8 mouse cellular contexts compared by ENCODE assay signal in the genomic region with DNA sequence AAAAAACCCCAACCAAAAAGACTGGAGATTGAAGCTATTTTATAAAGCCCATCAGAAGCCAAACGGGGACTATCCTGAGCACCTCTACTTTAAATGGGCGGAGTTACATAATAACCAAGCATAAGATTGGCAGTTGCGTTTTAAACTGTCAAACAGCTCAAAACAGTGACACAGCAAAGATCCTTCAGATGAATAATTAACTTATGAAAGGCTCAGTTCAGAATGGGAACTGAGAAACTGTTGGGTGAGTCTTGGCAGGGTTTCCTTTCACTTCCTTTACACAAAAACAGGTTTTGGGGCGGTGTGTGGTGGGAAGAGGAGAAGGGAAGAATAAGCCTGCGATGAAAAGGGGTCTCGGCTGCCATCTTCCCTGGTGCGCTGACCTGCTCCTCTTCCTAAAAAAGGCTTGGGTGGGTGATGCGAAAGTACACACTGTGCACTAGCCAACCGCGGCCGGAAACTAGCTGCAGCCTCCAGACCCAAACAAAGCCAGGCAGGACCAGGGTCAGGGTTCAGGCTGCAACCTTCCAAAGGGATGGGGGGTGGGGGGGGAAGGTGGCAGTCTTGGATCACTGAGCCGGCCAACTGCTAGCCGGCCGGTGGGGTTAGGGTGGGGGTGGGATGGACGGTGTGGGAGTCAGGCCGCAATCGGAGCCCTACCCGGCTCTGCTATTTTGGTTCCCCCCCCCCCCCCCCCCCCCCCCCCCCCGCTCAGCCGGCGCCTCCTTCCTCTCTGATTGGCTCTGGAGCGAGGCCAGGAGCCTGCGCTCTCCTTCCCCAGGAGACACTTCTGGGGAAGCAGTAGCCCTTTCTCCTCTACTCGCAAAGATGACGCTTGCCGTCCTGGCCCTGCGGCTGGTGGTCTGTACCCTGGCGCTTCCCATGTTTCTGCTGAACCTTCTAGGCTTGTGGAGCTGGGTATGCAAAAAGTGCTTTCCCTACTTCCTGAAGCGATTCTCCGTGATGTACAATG. TPM values are rescaled to one million over a fixed set of nuclear protein-coding genes. Genes with fewer than 3 reads are reported as not detected.
DNase-seq lines count a peak whose midpoint lies in the region; ATAC-seq lines count a peak whose summit lies in the region.

A gene (plus strand): TSS at position 122 of the 973 bp plus-strand sequence.

- DNase-seq in Muller cell, postnatal 12 days (ENCODE audit: inconsistent ontology term): peak; percentile 82
- peak; percentile 88 for DNase-seq in cerebellum, adult 9-11 months
- peak; percentile 63 to 86 for DNase-seq in frontal cortex, adult 2 months (ENCODE audit: extremely low spot score in 1 of 2, low spot score in 1 of 2)
- DNase-seq in hindbrain, embryonic 10.5 days (ENCODE audit: low spot score): peak; percentile 83
- DNase-seq in layer of hippocampus, adult 9-11 months: peak; percentile 87
- DNase-seq in ovary, adult 18-20 months (ENCODE audit: low spot score): peak; percentile 77
- DNase-seq in thymus, postnatal 0 days (ENCODE audit: low spot score): peak; percentile 71

- H3K4me1 ChIP-seq in hindbrain, embryonic 10.5 days (replicated peaks): peaks cover 32% of the 10 kb centered on the region
- H3K4me1 ChIP-seq in lung, embryonic 16.5 days (replicated peaks; ENCODE audit: control insufficient read depth, insufficient read depth, low read length): no peaks in the 10 kb centered on the region; the same call in 1 of the 2 replicates

- no peaks in the 10 kb centered on the region for H3K27me3 ChIP-seq in hindbrain, embryonic 10.5 days (ENCODE audit: insufficient read depth, poor library complexity, severe bottlenecking)
- H3K27me3 ChIP-seq in lung, embryonic 16.5 days (ENCODE audit: control insufficient read depth, insufficient read depth, low read depth, low read length): no peaks in the 10 kb centered on the region

- H3K27ac ChIP-seq in hindbrain, embryonic 10.5 days: peak within 1 kb of the TSS; percentile 88
- H3K27ac ChIP-seq in lung, embryonic 16.5 days (ENCODE audit: low read length): peak within 1 kb of the TSS; percentile 98

- H3K4me2 ChIP-seq in lung, embryonic 16.5 days (ENCODE audit: low read depth, low read length): peak within 1 kb of the TSS; percentile 84

- ATAC-seq in lung, embryonic 16.5 days (ENCODE audit: low read depth): peak; percentile 77

- no peaks in the 10 kb centered on the region for H3K36me3 ChIP-seq in hindbrain, embryonic 10.5 days
- H3K36me3 ChIP-seq in lung, embryonic 16.5 days (ENCODE audit: control insufficient read depth, insufficient read depth, low read length): no peaks in the 10 kb centered on the region

- no peaks in the 10 kb centered on the region for H3K9me3 ChIP-seq in hindbrain, embryonic 10.5 days
- H3K9me3 ChIP-seq in lung, embryonic 16.5 days (ENCODE audit: control insufficient read depth, low read length): no peaks in the 10 kb centered on the region

- H3K4me3 ChIP-seq in hindbrain, embryonic 10.5 days: peak within 1 kb of the TSS; percentile 60
- H3K4me3 ChIP-seq in lung, embryonic 16.5 days (ENCODE audit: low read length): peak within 1 kb of the TSS; percentile 62

- peak within 1 kb of the TSS; percentile 70 for H3K9ac ChIP-seq in lung, embryonic 16.5 days (ENCODE audit: low read length)

- 4% methylated on average over 22 of the region's 30 CpGs for WGBS in hindbrain, embryonic 10.5 days
- WGBS in lung, embryonic 16.5 days: 1% methylated on average over 25 of the region's 30 CpGs

RNA-seq across cellular contexts. Expression of the gene that starts here (rescaled TPM):
- polyA plus RNA-seq in frontal cortex, adult 2 months (2012; rRNA removed): 26.3 and 29.0 TPM in 2 replicates
- polyA plus RNA-seq in hindbrain, embryonic 10.5 days (2016; fragmentation: Nextera tagmentation; extraction: Ambion mirVana): 3.8 and 5.5 TPM in 2 replicates
- 14.6 and 19.2 TPM in 2 replicates for polyA plus RNA-seq in lung, embryonic 16.5 days (2015; fragmentation: Nextera tagmentation; extraction: Ambion mirVana)
- 4.4 and 6.4 TPM in 2 replicates for polyA plus RNA-seq in thymus, postnatal 0 days (2015; fragmentation: Nextera tagmentation; extraction: Ambion mirVana)

Comparison
In these comparisons a context has a peak if more than half of its experiments do, and no peak if none do; other contexts are left out.
1. Peak in every context shown above with its lines: DNase-seq, ATAC-seq, H3K4me3 ChIP-seq and H3K27ac ChIP-seq.